Mouse (Mus musculus) CH12.LX (cell line): ENCODE data around the gene Adamts7. TPM values are rescaled to one million over a fixed set of nuclear protein-coding genes. Genes with fewer than 3 reads are reported as not detected.

ENCODE experiments used
- DNase-seq: peaks from one replicate; pipeline ENCODE4 v3.0.0-alpha.2; 2013; ENCODE audit errors: extremely low read depth
- H3K27ac ChIP-seq: 2 replicates; pipeline ENCODE4 v1.5.1; 2012; ENCODE audit warnings: low read depth, mild to moderate bottlenecking, control low read depth, moderate library complexity; ENCODE audit not compliant: insufficient read depth
- H3K27me3 ChIP-seq: replicated peaks from 2 replicates; pipeline ENCODE3; 2012; ENCODE audit warnings: inconsistent platforms
- H3K36me3 ChIP-seq, 2 experiments: replicated peaks in 1 of 2; 2 replicates each; pipeline versions ENCODE3 to v1.6.1; 2012; ENCODE audit warnings: inconsistent platforms in 1 of 2, low read length in 1 of 2, mild to moderate bottlenecking in 1 of 2, mixed read lengths in 1 of 2, moderate library complexity in 1 of 2; ENCODE audit not compliant: control insufficient read depth in 1 of 2, insufficient read depth in 1 of 2
- H3K4me1 ChIP-seq, 2 experiments: 2 replicates each; pipeline ENCODE4 v1.6.1; 2012; ENCODE audit warnings: inconsistent platforms in 1 of 2, moderate library complexity in 1 of 2; ENCODE audit not compliant: insufficient read depth in 2 of 2, control insufficient read depth in 1 of 2
- H3K4me2 ChIP-seq: 2 replicates; pipeline ENCODE4 v1.6.1; 2012; ENCODE audit warnings: low read depth, mild to moderate bottlenecking, control low read depth; ENCODE audit not compliant: poor library complexity, insufficient read depth, severe bottlenecking
- H3K4me3 ChIP-seq, 3 experiments: fragments of 150-350 bp in 1 of 3; sonication (generic) in 1 of 3; replicated peaks in 1 of 3; 2 replicates each; pipeline versions ENCODE3 to v1.5.1; 2011 to 2012; ENCODE audit warnings: low read depth in 2 of 3, low read length in 2 of 3, mild to moderate bottlenecking in 2 of 3, moderate library complexity in 2 of 3, control low read depth in 1 of 3, improper control_type of control experiment in 1 of 3, inconsistent platforms in 1 of 3, mixed read lengths in 1 of 3; ENCODE audit not compliant: poor library complexity in 1 of 3
- H3K79me2 ChIP-seq: replicated peaks from 2 replicates; pipeline ENCODE4 v1.6.1; 2012; ENCODE audit warnings: mild to moderate bottlenecking, moderate library complexity; ENCODE audit not compliant: control insufficient read depth, poor library complexity, insufficient read depth, severe bottlenecking; ENCODE audit errors: extremely low read depth
- H3K9ac ChIP-seq: 2 replicates; pipeline ENCODE4 v1.6.1; 2012; ENCODE audit warnings: low read depth, mild to moderate bottlenecking, control low read depth, moderate library complexity; ENCODE audit not compliant: insufficient read depth
- H3K9me3 ChIP-seq: replicated peaks from 2 replicates; pipeline ENCODE3; 2012; ENCODE audit warnings: low read length, inconsistent platforms, mixed read lengths
- BHLHE40 ChIP-seq: IDR thresholded peaks from 2 replicates; pipeline ENCODE4 v1.6.1; 2011; ENCODE audit warnings: mild to moderate bottlenecking, low read depth, low read length, improper control_type of control experiment
- CTCF ChIP-seq, 2 experiments: IDR thresholded peaks in 1 of 2; conservative IDR thresholded peaks in 1 of 2; 2 replicates each; pipeline ENCODE4 v1.5.1; 2011 to 2012; ENCODE audit warnings: low read depth in 2 of 2, low read length in 2 of 2, improper control_type of control experiment in 1 of 2, inconsistent platforms in 1 of 2, mild to moderate bottlenecking in 1 of 2, moderate library complexity in 1 of 2
- EP300 ChIP-seq: IDR thresholded peaks from 2 replicates; pipeline ENCODE4 v1.6.1; 2011; ENCODE audit warnings: low read length, improper control_type of control experiment
- JUN ChIP-seq: IDR thresholded peaks from 2 replicates; pipeline ENCODE4 v1.6.1; 2011; ENCODE audit warnings: low read depth, mild to moderate bottlenecking, low read length, improper control_type of control experiment, moderate library complexity; ENCODE audit not compliant: insufficient read depth
- MAFK ChIP-seq: IDR thresholded peaks from 2 replicates; pipeline ENCODE4 v1.6.1; 2011; ENCODE audit warnings: low read length, improper control_type of control experiment; ENCODE audit not compliant: insufficient replicate concordance
- MAX ChIP-seq: IDR thresholded peaks from 2 replicates; pipeline ENCODE4 v1.6.1; 2011; ENCODE audit warnings: low read length, improper control_type of control experiment
- MAZ ChIP-seq: IDR thresholded peaks from 2 replicates; pipeline ENCODE4 v1.6.1; 2012; ENCODE audit warnings: low read depth, mild to moderate bottlenecking, inconsistent platforms, low read length, improper control_type of control experiment, moderate library complexity
- MEF2A ChIP-seq: IDR thresholded peaks from 2 replicates; pipeline ENCODE4 v1.6.1; 2014; ENCODE audit warnings: low read depth, mild to moderate bottlenecking, inconsistent platforms, low read length, improper control_type of control experiment, borderline replicate concordance
- MXI1 ChIP-seq: IDR thresholded peaks from 2 replicates; pipeline ENCODE4 v1.6.1; 2011; ENCODE audit warnings: mild to moderate bottlenecking, low read depth, low read length, improper control_type of control experiment
- MYC ChIP-seq: IDR thresholded peaks from 2 replicates; pipeline ENCODE4 v1.6.1; 2011; ENCODE audit warnings: low read depth, mild to moderate bottlenecking, improper control_type of control experiment, low read length
- PAX5 ChIP-seq: IDR thresholded peaks from 2 replicates; pipeline ENCODE4 v1.6.1; 2012; ENCODE audit warnings: low read length, inconsistent platforms, mixed read lengths
- RAD21 ChIP-seq: IDR thresholded peaks from 2 replicates; pipeline ENCODE4 v1.6.1; 2011; ENCODE audit warnings: low read depth, mild to moderate bottlenecking, low read length, improper control_type of control experiment, moderate library complexity
- SIN3A ChIP-seq: IDR thresholded peaks from 2 replicates; pipeline ENCODE4 v1.6.1; 2012; ENCODE audit warnings: low read length, improper control_type of control experiment, inconsistent platforms
- TBP ChIP-seq: conservative IDR thresholded peaks from 2 replicates; pipeline ENCODE4 v1.6.1; 2011; ENCODE audit warnings: low read depth, low read length, improper control_type of control experiment
- ZC3H11A ChIP-seq: IDR thresholded peaks from 2 replicates; pipeline ENCODE4 v1.6.1; 2012; ENCODE audit warnings: low read depth, mild to moderate bottlenecking, inconsistent platforms, low read length, improper control_type of control experiment
- dilution Hi-C: fragments of 300-500 bp; cut with MboI; formaldehyde crosslinking; loops from 2 replicates; pipeline ENCODE4 v1.14.3; 2020; ENCODE audit warnings: low sequenced_read_pairs; ENCODE audit not compliant: extremely low pct_unique_long_range_greater_than_20kb, extremely low pct_ligation_motif_present
- in situ Hi-C: fragments of 300-500 bp; cut with MboI; formaldehyde crosslinking; loops from 3 replicates; pipeline ENCODE4 v1.14.3; 2019; ENCODE audit warnings: low sequenced_read_pairs, low pct_ligation_motif_present, low pct_unique_long_range_greater_than_20kb, mixed read lengths
- polyA plus RNA-seq: library from polyadenylated mRNA; unstranded; fragments of >175 nt; gene quantifications from 2 replicates; pipeline ENCODE4 v1.2.1, GENCODE M21; 2012; ENCODE audit warnings: low read depth; ENCODE audit not compliant: insufficient read length
- total RNA-seq, 2 experiments: library from RNA; depleted of rRNA; stranded (reverse); fragments of 300-350 nt in 1 of 2; fragments of >200 nt in 1 of 2; gene quantifications; 2 replicates each; pipeline ENCODE4 v1.2.3; 2012 to 2014

Gene Adamts7
- total and polyA plus RNA-seq, 3 experiments, result 4.7 to 15.7 (median 9.2) TPM

GRCm38 (mm10) chr9:90216259-90217001 is 53.6 kb downstream of the Adamts7 start:
- Histone ChIP-seq H3K36me3 (peaks cover 0 to 5% of the 10 kb centered on the region in 2 experiments), H3K4me1 (peaks cover 0 to 5% of the 10 kb centered on the region in 2 experiments; a peak in 1 of 4 replicates), H3K4me3 (no peak overlapping the region), H3K27me3 (no peaks in the 10 kb centered on the region), H3K9ac (no peak overlapping the region), H3K9me3 (no peaks in the 10 kb centered on the region), H3K4me2 (no peak overlapping the region), H3K79me2 (no peaks in the 10 kb centered on the region), H3K27ac (no peak overlapping the region)
- TF ChIP-seq CTCF (conservative IDR thresholded peaks at IDR 0.05 in 1 of 2, IDR thresholded peaks at IDR 0.05 in 1 of 2; ENCODE audit: low read depth in 2 of 2, low read length in 2 of 2) (no peak), MAFK (peak; percentile 25; the same call in 1 of the 2 replicates)
- in situ Hi-C loops (loop anchor here (25.0 kb wide), 1 partner anchor 446 kb away; no protein-coding TSS in a partner anchor), dilution Hi-C loops (no loop called here)
- no peak for DNase-seq

DNA sequence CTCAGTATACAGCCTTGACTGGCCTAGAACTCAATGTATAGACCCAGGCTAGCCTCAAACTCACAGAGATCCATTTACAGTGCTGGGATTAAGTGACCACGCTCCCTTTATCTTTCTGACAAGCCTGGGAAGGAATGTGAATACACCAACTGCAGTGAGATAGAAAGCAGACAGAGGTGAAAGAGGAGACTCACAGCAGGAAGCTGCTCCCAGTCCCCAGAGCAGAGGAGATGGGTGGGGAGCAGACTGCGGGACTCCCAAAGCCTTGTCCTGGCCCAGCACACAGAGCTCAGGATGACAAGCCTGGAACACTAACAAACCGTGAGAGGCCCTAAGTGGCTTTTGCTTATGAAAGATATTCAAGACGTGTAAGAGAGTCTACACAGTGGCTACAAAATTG is 54.6 kb downstream of the Adamts7 start:
- dilution Hi-C loops, result no loop called here
- Histone ChIP-seq H3K79me2 (no peaks in the 10 kb centered on the region), H3K4me3 (no peak overlapping the region), H3K27me3 (no peaks in the 10 kb centered on the region), H3K4me1 (peaks cover 0 to 5% of the 10 kb centered on the region in 2 experiments; a peak in 1 of 4 replicates), H3K4me2 (no peak overlapping the region), H3K36me3 (peaks cover 0 to 7% of the 10 kb centered on the region in 2 experiments), H3K9ac (no peak overlapping the region), H3K9me3 (no peaks in the 10 kb centered on the region), H3K27ac (no peak overlapping the region)
- DNase-seq, result no peak
- TF ChIP-seq MAX (no peak), MAZ (no peak), MEF2A (no peak), EP300 (no peak), RAD21 (no peak), MYC (no peak), BHLHE40 (no peak), TBP (no peak), SIN3A (no peak), PAX5 (no peak), MXI1 (no peak), MAFK (no peak), JUN (no peak), ZC3H11A (no peak)
- in situ Hi-C loops, result loop anchor here (25.0 kb wide), 1 partner anchor 445 kb away; no protein-coding TSS in a partner anchor
